Mouse (Mus musculus) central nervous system, embryonic 11.5 days (tissue): Measurements from ENCODE around the gene Slc7a11. TPM values are rescaled to one million over a fixed set of nuclear protein-coding genes. Genes with fewer than 3 reads are reported as not detected.

ENCODE experiments used
- polyA plus RNA-seq: library from polyadenylated mRNA; depleted of rRNA; stranded (reverse); fragments of >200 nt; gene quantifications from 2 replicates; pipeline ENCODE4 v1.2.3, GENCODE M21; 2012; rRNA removed

Slc7a11 gene
- 0.46 and 1.3 TPM in 2 replicates for polyA plus RNA-seq

DNA sequence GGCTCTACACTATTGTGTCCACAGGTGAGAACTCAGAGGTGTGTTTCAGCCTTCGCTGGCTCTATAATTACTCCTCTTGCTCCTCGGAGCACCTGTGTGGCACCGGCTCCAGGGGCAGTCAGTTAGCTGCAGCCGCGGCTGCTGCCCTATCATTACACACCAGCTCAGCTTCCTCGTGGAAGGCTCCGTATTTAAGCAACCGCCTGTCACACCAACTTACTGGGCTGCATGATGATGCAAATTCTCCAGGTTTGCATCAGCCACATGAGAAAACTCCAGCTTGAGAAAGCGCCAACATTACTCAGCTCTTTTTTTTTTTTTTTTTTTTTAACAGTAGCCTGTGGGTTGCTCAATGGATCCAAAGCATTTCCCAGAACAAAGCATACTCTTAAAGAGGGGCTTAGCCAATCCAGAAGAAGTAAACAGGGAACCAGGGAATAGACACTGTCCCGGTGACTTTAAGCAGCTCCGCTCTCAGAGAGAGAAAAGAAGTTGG lies at the start of gene Slc7a11:
Slc7a11 (minus strand) TSS at position 194 of the 496 bp plus-strand sequence.

